Mouse (Mus musculus): Measurements from ENCODE around the gene Sema6b. TPM values are rescaled to one million over a fixed set of nuclear protein-coding genes. Genes with fewer than 3 reads are reported as not detected.
"Not testable (repeated sequence)": the region's sequence is repeated elsewhere in the genome, so short reads cannot be mapped to it uniquely, and the experiment has no call there.

Gene Sema6b
- polyA plus RNA-seq, 1 experiment: 89.0 TPM

- no peak for DNase-seq (ENCODE audit: extremely low spot score in 1 of 2, low spot score in 1 of 2)
These were observed 19.9 kb downstream of the Sema6b start for GRCm38 (mm10) chr17:56119981-56120880.

- no peak for DNase-seq (ENCODE audit: extremely low spot score in 1 of 2, low spot score in 1 of 2)
These were observed 20.7 kb downstream of the Sema6b start for GRCm38 (mm10) chr17:56119431-56119830.

- DNase-seq (ENCODE audit: extremely low spot score in 1 of 2, low spot score in 1 of 2): peak in 1 of 2 experiments; percentile 57
These were observed 22.9 kb downstream of the Sema6b start, which contains the start of gene Plin5 for GRCm38 (mm10) chr17:56117251-56117710. Gene Plin5, minus strand, starts transcription at chr17:56117596.

- no peak for DNase-seq (ENCODE audit: extremely low spot score in 1 of 2, low spot score in 1 of 2)
These were observed 23.9 kb downstream of the Sema6b start for GRCm38 (mm10) chr17:56116193-56116592.

GRCm38 (mm10) chr17:56112743-56113142, 27.4 kb downstream of the Sema6b start:
- no peak for DNase-seq (ENCODE audit: extremely low spot score in 1 of 2, low spot score in 1 of 2)

GRCm38 (mm10) chr17:56111864-56112263, 28.3 kb downstream of the Sema6b start:
- peak in 1 of 2 experiments; percentile 83 for DNase-seq (ENCODE audit: extremely low spot score in 1 of 2, low spot score in 1 of 2)

- DNase-seq (ENCODE audit: extremely low spot score in 1 of 2, low spot score in 1 of 2): no peak
These were observed 29.1 kb downstream of the Sema6b start for GRCm38 (mm10) chr17:56111021-56111420.

- no peak for DNase-seq (ENCODE audit: extremely low spot score in 1 of 2, low spot score in 1 of 2)
These were observed 29.6 kb downstream of the Sema6b start for GRCm38 (mm10) chr17:56110571-56110970.

- no peak for DNase-seq (ENCODE audit: extremely low spot score in 1 of 2, low spot score in 1 of 2)
These were observed 30.7 kb downstream of the Sema6b start, which contains the start of gene Plin4 for GRCm38 (mm10) chr17:56109219-56110051. Gene Plin4, minus strand, starts transcription at chr17:56109803.

GRCm38 (mm10) chr17:56108334-56109044, 31.7 kb downstream of the Sema6b start:
- DNase-seq (ENCODE audit: extremely low spot score in 1 of 2, low spot score in 1 of 2): peak in 1 of 2 experiments; percentile 35

GRCm38 (mm10) chr17:56107736-56108135, 32.4 kb downstream of the Sema6b start:
- no peak for DNase-seq (ENCODE audit: extremely low spot score in 1 of 2, low spot score in 1 of 2)

GRCm38 (mm10) chr17:56106981-56107380, 33.2 kb downstream of the Sema6b start:
- DNase-seq (ENCODE audit: extremely low spot score in 1 of 2, low spot score in 1 of 2): no peak

GRCm38 (mm10) chr17:56106436-56106835, 33.7 kb downstream of the Sema6b start:
- DNase-seq (ENCODE audit: extremely low spot score in 1 of 2, low spot score in 1 of 2): not testable (repeated sequence)

- not testable (repeated sequence) for DNase-seq (ENCODE audit: extremely low spot score in 1 of 2, low spot score in 1 of 2)
These were observed 35.3 kb downstream of the Sema6b start for GRCm38 (mm10) chr17:56104821-56105220.

GRCm38 (mm10) chr17:56103465-56104285, 36.5 kb downstream of the Sema6b start:
- no peak for DNase-seq (ENCODE audit: extremely low spot score in 1 of 2, low spot score in 1 of 2)

GRCm38 (mm10) chr17:56102927-56103326, 37.2 kb downstream of the Sema6b start:
- no peak for DNase-seq (ENCODE audit: extremely low spot score in 1 of 2, low spot score in 1 of 2)

- DNase-seq (ENCODE audit: extremely low spot score in 1 of 2, low spot score in 1 of 2): no peak
These were observed 38.0 kb downstream of the Sema6b start for GRCm38 (mm10) chr17:56102158-56102557.

GRCm38 (mm10) chr17:56100811-56101210, 39.3 kb downstream of the Sema6b start:
- DNase-seq (ENCODE audit: extremely low spot score in 1 of 2, low spot score in 1 of 2): no peak

All from frontal cortex, adult 2 months (tissue).